Mouse (Mus musculus): Measurements from ENCODE around the gene Esam.

The Esam gene

GRCm38 (mm10) chr9:37554838-37555748, 27.2 kb downstream of the Esam start, which contains the start of gene Siae:
Siae (plus strand) TSS chr9:37555698.
- no peak for DNase-seq (ENCODE audit: low read depth, low spot score)

GRCm38 (mm10) chr9:37556366-37556765, 28.5 kb downstream of the Esam start:
- no peak for DNase-seq (ENCODE audit: low read depth, low spot score)

- no peak for DNase-seq (ENCODE audit: low read depth, low spot score)
Measured at GRCm38 (mm10) chr9:37560617-37561016, 32.7 kb downstream of the Esam start.

- no peak for DNase-seq (ENCODE audit: low read depth, low spot score)
Measured at GRCm38 (mm10) chr9:37563805-37564204, 35.9 kb downstream of the Esam start.

GRCm38 (mm10) chr9:37567019-37567418, 39.1 kb downstream of the Esam start:
- no peak for DNase-seq (ENCODE audit: low read depth, low spot score)

GRCm38 (mm10) chr9:37567454-37567853, 39.6 kb downstream of the Esam start:
- no peak for DNase-seq (ENCODE audit: low read depth, low spot score)

GRCm38 (mm10) chr9:37567892-37568604, 40.2 kb downstream of the Esam start:
- no peak for DNase-seq (ENCODE audit: low read depth, low spot score)

GRCm38 (mm10) chr9:37568605-37569214, 40.8 kb downstream of the Esam start:
- no peak for DNase-seq (ENCODE audit: low read depth, low spot score)

GRCm38 (mm10) chr9:37569231-37569835, 41.5 kb downstream of the Esam start:
- no peak for DNase-seq (ENCODE audit: low read depth, low spot score)

- DNase-seq (ENCODE audit: low read depth, low spot score): no peak
Measured at GRCm38 (mm10) chr9:37572204-37572876, 44.5 kb downstream of the Esam start.

- no peak for DNase-seq (ENCODE audit: low read depth, low spot score)
Measured at GRCm38 (mm10) chr9:37576436-37576930, 48.6 kb downstream of the Esam start.

GRCm38 (mm10) chr9:37583594-37583993, 55.7 kb downstream of the Esam start:
- no peak for DNase-seq (ENCODE audit: low read depth, low spot score)

- DNase-seq (ENCODE audit: low read depth, low spot score): no peak
Measured at GRCm38 (mm10) chr9:37586718-37587117, 58.8 kb downstream of the Esam start.
